In genomic region chr7:64944175-64944574, GRCm38 (mm10) we compare ENCODE assay signal across 24 mouse cellular contexts.
DNase-seq lines count a peak whose midpoint lies in the region; ATAC-seq lines count a peak whose summit lies in the region.
"Had no signal": no experiment of that assay in that cellular context is flagged by ENCODE, and none has a peak within 500 bp of the region (broad histone marks: within the 10 kb centered on the region; RNA-seq: fewer than 3 reads in every experiment).

No protein-coding gene starts in this region.

- 78% methylated on average over 8 of the region's 8 CpGs for WGBS in hindbrain, embryonic 12.5 days
- WGBS in hindbrain, embryonic 10.5 days = 84% methylated on average over 8 of the region's 8 CpGs
- 83% methylated on average over 8 of the region's 8 CpGs for WGBS in midbrain, embryonic 16.5 days
- WGBS in midbrain, embryonic 13.5 days = 85% methylated on average over 8 of the region's 8 CpGs
- 69% methylated on average over 8 of the region's 8 CpGs for WGBS in neural tube, embryonic 14.5 days

- no peaks in the 10 kb centered on the region for H3K36me3 ChIP-seq in hindbrain, embryonic 12.5 days
- H3K36me3 ChIP-seq in hindbrain, embryonic 10.5 days = no peaks in the 10 kb centered on the region
- H3K36me3 ChIP-seq in midbrain, embryonic 16.5 days (ENCODE audit: control insufficient read depth, insufficient read depth, low read length) = no peaks in the 10 kb centered on the region
- H3K36me3 ChIP-seq in midbrain, embryonic 13.5 days = no peaks in the 10 kb centered on the region
- H3K36me3 ChIP-seq in neural tube, embryonic 14.5 days (ENCODE audit: control insufficient read depth, insufficient read depth, low read length) = no peaks in the 10 kb centered on the region
- H3K36me3 ChIP-seq: embryonic facial prominence, embryonic 12.5 days; embryonic facial prominence, embryonic 15.5 days; heart, embryonic 13.5 days; hindbrain, embryonic 15.5 days had no signal

- no peaks in the 10 kb centered on the region for H3K27me3 ChIP-seq in hindbrain, embryonic 12.5 days
- no peaks in the 10 kb centered on the region for H3K27me3 ChIP-seq in hindbrain, embryonic 10.5 days (ENCODE audit: insufficient read depth, poor library complexity, severe bottlenecking)
- no peaks in the 10 kb centered on the region for H3K27me3 ChIP-seq in midbrain, embryonic 16.5 days (ENCODE audit: control insufficient read depth, insufficient read depth, low read depth, low read length)
- no peaks in the 10 kb centered on the region for H3K27me3 ChIP-seq in midbrain, embryonic 13.5 days
- no peaks in the 10 kb centered on the region for H3K27me3 ChIP-seq in neural tube, embryonic 14.5 days (ENCODE audit: control insufficient read depth, insufficient read depth, low read length)
- H3K27me3 ChIP-seq: embryonic facial prominence, embryonic 12.5 days; hindbrain, embryonic 15.5 days had no signal

- DNase-seq in hindbrain, embryonic 10.5 days (ENCODE audit: low spot score) = no peak
- no peak for DNase-seq in layer of hippocampus, adult 9-10 months (ENCODE audit: low spot score)
- DNase-seq: adrenal gland, adult 2 months; adrenal gland, postnatal 14 days; cerebellum, adult 11 months; cerebellum, adult 2 months; cerebellum, adult 9-11 months; cerebellum, postnatal 25 days; forebrain, postnatal 0 days; gastrocnemius, adult 2 months; gastrocnemius, postnatal 14 days; heart, adult 18-20 months; heart, postnatal 14 days had no signal

- H3K4me1 ChIP-seq in hindbrain, embryonic 12.5 days = no peaks in the 10 kb centered on the region
- no peaks in the 10 kb centered on the region for H3K4me1 ChIP-seq in hindbrain, embryonic 10.5 days (replicated peaks)
- peaks cover 4% of the 10 kb centered on the region; the same call in 1 of the 2 replicates for H3K4me1 ChIP-seq in midbrain, embryonic 16.5 days (ENCODE audit: control insufficient read depth, insufficient read depth, low read length)
- H3K4me1 ChIP-seq in midbrain, embryonic 13.5 days (replicated peaks) = no peaks in the 10 kb centered on the region
- H3K4me1 ChIP-seq in neural tube, embryonic 14.5 days (ENCODE audit: control insufficient read depth, insufficient read depth, low read length) = no peaks in the 10 kb centered on the region
- H3K4me1 ChIP-seq: embryonic facial prominence, embryonic 12.5 days had no signal

- no peak overlapping the region for H3K4me3 ChIP-seq in hindbrain, embryonic 12.5 days
- no peak overlapping the region for H3K4me3 ChIP-seq in hindbrain, embryonic 10.5 days
- no peak overlapping the region for H3K4me3 ChIP-seq in midbrain, embryonic 16.5 days (ENCODE audit: low read depth, low read length)
- no peak overlapping the region for H3K4me3 ChIP-seq in midbrain, embryonic 13.5 days (replicated peaks)
- no peak overlapping the region for H3K4me3 ChIP-seq in neural tube, embryonic 14.5 days (ENCODE audit: low read depth, low read length)
- H3K4me3 ChIP-seq: embryonic facial prominence, embryonic 12.5 days; embryonic facial prominence, embryonic 15.5 days; gastrocnemius, adult 2 months; heart, embryonic 13.5 days; hindbrain, embryonic 15.5 days had no signal

- no peak overlapping the region for H3K27ac ChIP-seq in hindbrain, embryonic 12.5 days
- no peak overlapping the region for H3K27ac ChIP-seq in hindbrain, embryonic 10.5 days
- H3K27ac ChIP-seq in midbrain, embryonic 16.5 days (ENCODE audit: low read length) = no peak overlapping the region
- H3K27ac ChIP-seq in midbrain, embryonic 13.5 days = no peak overlapping the region
- H3K27ac ChIP-seq in neural tube, embryonic 14.5 days (ENCODE audit: low read depth, low read length) = no peak overlapping the region
- H3K27ac ChIP-seq: embryonic facial prominence, embryonic 12.5 days; embryonic facial prominence, embryonic 15.5 days; gastrocnemius, adult 2 months; heart, embryonic 13.5 days; hindbrain, embryonic 15.5 days had no signal

- ATAC-seq in hindbrain, embryonic 12.5 days (ENCODE audit: low FRiP score) = peak; percentile 46; the same call in 1 of the 2 replicates
- 0 out of 2 replicates have a peak, but pooled peaks have one; percentile 52 for ATAC-seq in midbrain, embryonic 16.5 days
- ATAC-seq in midbrain, embryonic 13.5 days = no peak
- peak; percentile 31; the same call in 1 of the 2 replicates for ATAC-seq in neural tube, embryonic 14.5 days (ENCODE audit: low read depth)
- ATAC-seq: CD4-positive, CD25-positive, alpha-beta regulatory T cell, adult 4 months; forebrain, embryonic 14.5 days; forebrain, postnatal 0 days; inflammation-experienced regulatory T-cells, adult 6 months had no signal

- no peak overlapping the region for H3K9ac ChIP-seq in hindbrain, embryonic 12.5 days
- H3K9ac ChIP-seq in midbrain, embryonic 16.5 days (ENCODE audit: low read depth, low read length) = no peak overlapping the region
- H3K9ac ChIP-seq in midbrain, embryonic 13.5 days (replicated peaks) = no peak overlapping the region
- no peak overlapping the region for H3K9ac ChIP-seq in neural tube, embryonic 14.5 days (replicated peaks; ENCODE audit: low read depth, low read length)
- H3K9ac ChIP-seq: embryonic facial prominence, embryonic 12.5 days; embryonic facial prominence, embryonic 15.5 days; forebrain, postnatal 0 days; heart, embryonic 13.5 days; hindbrain, embryonic 15.5 days had no signal

- no peaks in the 10 kb centered on the region for H3K9me3 ChIP-seq in hindbrain, embryonic 12.5 days (replicated peaks)
- H3K9me3 ChIP-seq in hindbrain, embryonic 10.5 days = no peaks in the 10 kb centered on the region
- H3K9me3 ChIP-seq in midbrain, embryonic 16.5 days (replicated peaks; ENCODE audit: control insufficient read depth, low read length, poor library complexity, severe bottlenecking) = no peaks in the 10 kb centered on the region
- H3K9me3 ChIP-seq in midbrain, embryonic 13.5 days = no peaks in the 10 kb centered on the region
- H3K9me3 ChIP-seq in neural tube, embryonic 14.5 days (ENCODE audit: control insufficient read depth, low read length) = no peaks in the 10 kb centered on the region
- H3K9me3 ChIP-seq: embryonic facial prominence, embryonic 12.5 days; embryonic facial prominence, embryonic 15.5 days; heart, embryonic 13.5 days; hindbrain, embryonic 15.5 days had no signal

- no peak overlapping the region for H3K4me2 ChIP-seq in hindbrain, embryonic 12.5 days (replicated peaks)
- no peak overlapping the region for H3K4me2 ChIP-seq in midbrain, embryonic 16.5 days (ENCODE audit: low read length)
- H3K4me2 ChIP-seq in midbrain, embryonic 13.5 days (replicated peaks) = no peak overlapping the region
- H3K4me2 ChIP-seq in neural tube, embryonic 14.5 days (ENCODE audit: low read depth, low read length) = no peak overlapping the region
- H3K4me2 ChIP-seq: embryonic facial prominence, embryonic 12.5 days; embryonic facial prominence, embryonic 15.5 days; heart, embryonic 13.5 days; hindbrain, embryonic 15.5 days had no signal
